Mouse (Mus musculus) adrenal gland, adult (tissue): ENCODE results near the gene Rinl.

ENCODE experiments used
- DNase-seq, 2 experiments: peaks; one replicate each; pipeline ENCODE4 v3.0.0; 2022 to 2023; ENCODE audit warnings: low spot score in 1 of 2; ENCODE audit not compliant: inconsistent age in 2 of 2

Gene Rinl

DNA sequence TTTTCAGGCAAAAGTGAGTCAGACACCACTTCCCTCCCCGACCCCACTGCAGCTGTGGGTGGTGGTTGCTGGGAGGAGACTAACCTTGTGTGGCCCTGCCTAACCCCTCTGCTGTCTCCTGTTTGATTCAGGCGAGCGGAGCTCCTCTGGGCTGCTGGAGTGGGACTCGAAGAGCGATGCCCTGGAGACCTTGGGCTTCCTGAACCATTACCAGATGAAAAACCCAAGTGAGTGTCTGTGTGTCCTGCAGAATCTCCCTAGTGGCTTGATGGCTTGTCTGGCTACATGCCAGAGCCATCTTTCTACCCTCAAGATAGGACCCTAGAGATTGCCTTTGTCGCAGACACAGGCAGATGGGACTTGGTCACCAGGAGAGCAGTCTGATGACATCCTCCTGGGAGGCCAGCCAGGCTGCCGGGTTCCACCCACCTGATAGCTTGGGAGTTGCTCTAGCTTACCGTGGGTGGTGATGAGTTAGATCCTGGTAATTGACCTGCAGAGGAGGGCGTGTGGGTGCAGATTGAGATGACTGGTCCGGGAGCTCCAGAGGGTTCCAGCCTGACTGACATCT lies 32.6 kb downstream of the Rinl start:
- DNase-seq = peak; percentile 76 to 83

DNA sequence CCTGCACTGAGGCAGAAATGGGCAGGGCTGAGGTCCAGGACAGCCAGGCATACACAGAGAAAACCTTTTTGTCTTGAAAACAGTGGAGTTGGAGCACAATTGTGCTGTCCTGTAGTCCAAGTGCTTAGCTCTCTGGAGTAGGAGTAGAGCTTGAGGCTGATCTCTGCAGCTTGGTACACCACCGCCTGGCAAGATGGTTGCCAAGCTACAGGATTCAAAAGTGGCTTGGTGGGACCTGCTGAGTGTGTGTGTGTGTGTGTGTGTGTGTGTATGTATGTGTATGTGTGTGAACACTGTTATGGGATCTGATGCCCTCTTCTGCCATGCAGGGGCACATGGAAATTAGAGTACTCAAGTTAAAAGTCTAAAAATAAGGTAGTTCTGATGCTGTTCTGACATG lies 33.8 kb downstream of the Rinl start:
- DNase-seq = peak in 1 of 2 experiments; percentile 45

DNA sequence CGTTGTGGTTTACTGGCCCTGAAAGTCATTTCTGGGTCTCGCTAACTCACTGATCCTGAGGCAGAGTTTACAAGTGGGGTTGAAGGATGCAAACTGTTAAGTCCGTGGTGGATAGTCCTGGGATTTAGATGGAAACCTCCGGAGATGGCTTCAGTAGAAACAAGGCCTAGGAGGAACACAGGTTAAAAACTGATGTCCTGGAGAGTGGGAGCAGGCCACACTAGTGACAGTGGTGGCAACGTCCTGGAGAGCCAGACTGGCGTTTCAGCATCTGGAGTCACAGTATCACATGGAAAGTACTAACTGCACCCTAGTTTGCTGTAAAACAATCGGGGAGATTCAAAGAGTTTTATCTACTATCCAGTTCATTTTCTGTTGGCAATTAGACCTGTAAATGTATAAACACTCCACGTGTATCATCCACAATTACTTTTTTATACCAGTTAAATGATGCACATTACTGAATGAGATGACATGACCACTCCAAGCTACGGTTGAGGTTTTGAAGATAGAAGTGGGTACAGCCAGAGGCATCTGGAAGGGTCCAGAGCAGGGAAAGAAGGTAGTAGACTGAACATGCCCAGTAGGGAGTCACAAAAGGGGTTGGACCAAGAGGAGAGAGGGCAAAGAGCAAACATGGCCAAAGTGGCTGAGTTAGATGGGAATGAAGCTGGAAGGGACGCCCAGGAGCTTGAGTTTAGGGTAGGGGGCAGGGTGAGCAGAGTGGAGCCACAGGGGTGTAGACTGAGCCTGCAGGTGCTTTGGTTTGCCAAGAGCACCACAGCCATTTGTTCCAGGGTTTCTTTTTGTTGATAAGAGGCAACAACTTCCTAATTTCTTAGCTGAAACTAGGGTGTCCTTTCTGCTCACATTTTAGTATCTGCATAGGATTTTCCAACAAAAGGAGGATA lies 34.5 kb downstream of the Rinl start:
- DNase-seq = peak in 1 of 2 experiments; percentile 57

DNA sequence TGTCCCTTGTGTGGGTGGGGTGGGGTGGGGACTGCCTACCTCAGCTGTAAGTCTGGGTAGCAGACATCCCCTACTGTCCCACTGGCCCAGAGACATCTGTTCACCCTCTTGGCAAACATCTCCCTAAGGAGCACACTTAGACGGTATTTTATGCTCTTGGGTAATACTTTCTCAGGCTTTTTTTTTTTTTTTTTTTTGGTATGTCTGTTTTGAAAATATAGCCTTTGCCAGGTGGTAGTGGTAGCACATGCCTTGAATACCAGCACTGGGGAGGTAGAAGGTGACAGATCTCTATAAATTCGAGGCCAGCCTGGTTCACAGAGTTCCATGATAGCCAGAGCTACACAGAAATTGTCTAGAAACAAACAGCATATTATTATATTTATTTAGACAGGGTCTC lies 35.2 kb downstream of the Rinl start:
- no peak for DNase-seq

DNA sequence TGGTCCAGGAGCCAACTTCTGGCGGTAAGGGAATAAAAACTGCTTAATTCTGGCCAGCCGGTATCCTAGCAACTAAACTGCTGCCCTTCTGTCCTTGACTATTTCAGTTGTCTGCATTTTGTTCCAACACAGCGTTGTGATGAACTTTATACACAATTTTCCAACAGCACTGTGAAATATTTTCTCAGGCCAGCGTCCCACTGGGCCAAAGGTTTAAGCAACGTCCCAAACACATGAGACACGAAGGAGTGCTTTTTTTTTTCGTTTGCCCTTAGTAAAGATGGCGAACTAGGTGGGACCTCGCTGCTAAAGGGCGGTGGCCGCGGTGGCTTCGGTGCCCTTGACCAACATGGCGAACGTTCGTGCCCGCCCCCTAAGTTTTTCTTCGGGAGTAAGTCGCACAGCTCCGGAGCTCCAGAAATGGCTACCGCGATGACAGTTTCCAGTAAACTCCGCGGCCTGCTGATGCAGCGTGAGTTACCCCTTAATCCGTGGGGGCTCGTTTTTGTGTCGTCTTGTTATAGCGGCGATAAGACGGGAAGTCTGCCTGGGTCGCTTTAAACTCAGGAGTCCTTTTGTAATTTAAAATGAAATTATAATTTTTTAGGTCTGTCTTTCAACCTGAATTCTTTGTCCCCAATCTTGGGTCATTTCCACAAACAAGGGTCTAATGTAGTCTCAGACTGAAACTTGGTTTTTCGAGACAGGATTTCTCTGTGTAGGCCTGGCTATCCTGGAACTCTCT lies 36.3 kb downstream of the Rinl start, which contains the start of gene Ech1:
Gene Ech1, plus strand, starts transcription at position 277 of the 745 bp plus-strand sequence.
- DNase-seq = peak; percentile 94 to 98

DNA sequence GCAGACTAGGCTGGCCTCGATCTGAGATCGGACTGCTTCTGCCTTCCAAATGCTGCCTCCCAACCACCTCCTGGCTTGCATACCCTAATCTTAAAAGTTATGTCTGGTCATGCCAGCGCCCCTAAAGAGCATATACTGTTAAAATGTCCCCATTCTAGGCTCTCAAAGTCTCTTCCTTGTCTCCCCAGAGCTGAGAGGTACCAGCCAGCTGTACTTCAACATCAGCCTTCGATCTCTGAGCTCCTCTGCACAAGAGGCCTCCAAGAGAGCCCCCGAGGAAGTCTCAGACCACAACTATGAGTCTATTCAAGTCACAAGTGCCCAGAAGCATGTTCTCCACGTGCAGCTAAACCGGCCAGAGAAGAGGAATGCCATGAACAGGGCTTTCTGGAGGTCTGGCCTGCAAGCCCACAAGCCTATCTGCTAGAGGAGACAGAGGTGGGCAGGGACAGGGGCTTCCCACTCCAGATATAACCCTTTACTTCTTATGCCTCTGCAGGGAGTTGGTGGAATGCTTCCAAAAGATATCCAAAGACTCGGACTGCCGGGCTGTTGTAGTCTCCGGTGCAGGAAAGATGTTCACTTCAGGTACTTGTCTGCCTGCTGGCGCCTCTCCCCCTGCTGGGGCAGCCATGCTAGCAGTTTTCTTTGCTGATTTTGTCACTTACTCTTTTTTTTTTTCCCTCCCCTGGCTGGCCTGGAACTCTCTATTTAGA lies 37.1 kb downstream of the Rinl start:
- DNase-seq = peak; percentile 55 to 88

DNA sequence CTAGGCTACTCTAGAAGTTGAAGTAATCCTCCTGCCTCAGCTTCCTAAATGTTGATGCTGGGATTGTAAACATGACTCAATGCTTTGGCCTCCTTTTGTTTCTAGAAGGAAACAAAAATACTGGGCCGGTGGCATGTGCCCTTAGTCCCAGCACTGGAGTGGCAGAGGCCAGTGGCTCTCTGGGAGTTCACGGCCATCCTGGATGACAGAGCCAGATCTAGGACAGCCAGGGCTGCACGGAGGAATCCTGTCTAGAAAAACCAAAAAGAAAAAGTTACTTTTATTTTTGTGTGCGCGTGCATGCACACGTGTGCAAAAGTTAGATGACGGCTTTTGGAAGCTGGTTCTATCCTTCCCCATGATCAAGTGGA lies 37.6 kb downstream of the Rinl start:
- peak in 1 of 2 experiments; percentile 43 for DNase-seq

DNA sequence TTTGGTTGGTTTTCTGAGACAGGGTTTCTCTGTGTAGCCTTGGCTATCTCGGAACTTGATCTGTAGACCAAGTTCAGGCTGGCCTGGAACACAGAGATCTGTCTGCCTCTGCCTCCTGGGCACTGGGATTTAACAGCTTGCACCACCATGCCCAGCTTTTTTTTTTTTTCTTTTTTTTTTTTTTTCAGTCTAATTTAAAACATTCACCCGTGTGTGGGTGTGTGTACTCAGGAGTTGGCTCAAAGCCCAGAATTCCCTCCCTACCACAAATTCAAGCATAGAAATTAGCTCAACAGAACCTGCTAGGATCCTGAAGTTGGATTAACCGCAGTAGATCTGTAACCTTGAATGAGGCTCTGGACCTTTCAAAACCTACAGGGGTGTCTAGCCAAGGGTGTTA lies 38.6 kb downstream of the Rinl start:
- peak; percentile 60 to 77 for DNase-seq

DNA sequence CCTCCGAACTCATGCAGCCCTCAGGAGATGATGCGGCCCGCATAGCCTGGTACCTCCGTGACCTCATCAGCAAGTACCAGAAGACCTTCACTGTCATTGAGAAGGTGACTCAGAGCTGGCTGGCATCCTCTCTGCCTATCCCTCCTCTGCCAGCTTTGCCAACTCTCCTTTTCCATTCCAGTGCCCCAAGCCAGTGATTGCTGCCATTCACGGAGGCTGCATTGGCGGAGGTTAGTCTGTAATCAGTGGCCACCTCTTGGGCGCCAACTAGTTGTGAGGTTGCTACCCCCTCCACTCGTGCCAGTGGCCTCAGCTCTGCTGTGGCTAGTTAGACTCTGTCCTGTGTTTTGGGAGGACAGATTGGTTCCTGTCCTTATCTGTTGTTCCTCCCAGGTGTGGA lies 41.1 kb downstream of the Rinl start:
- peak; percentile 86 to 92 for DNase-seq

DNA sequence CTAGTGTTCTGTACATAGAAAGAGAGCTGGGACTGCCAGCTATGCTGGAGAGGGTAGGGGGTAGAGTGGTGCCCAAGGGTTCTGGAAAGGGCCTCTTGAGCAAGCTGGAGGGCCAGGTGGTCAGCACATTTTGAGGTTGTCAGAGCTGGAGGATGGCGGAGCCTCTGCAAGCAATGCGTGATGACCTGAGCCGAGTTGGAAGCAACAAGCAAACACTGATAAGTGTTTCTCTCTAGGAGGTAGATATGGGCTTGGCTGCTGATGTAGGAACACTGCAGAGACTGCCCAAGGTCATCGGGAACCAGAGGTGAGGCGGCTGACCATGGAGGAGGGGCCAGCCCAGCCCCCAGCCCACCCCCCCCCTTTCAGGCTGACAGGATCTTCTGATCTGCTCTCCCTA lies 42.2 kb downstream of the Rinl start:
- peak in 1 of 2 experiments; percentile 28 for DNase-seq

DNA sequence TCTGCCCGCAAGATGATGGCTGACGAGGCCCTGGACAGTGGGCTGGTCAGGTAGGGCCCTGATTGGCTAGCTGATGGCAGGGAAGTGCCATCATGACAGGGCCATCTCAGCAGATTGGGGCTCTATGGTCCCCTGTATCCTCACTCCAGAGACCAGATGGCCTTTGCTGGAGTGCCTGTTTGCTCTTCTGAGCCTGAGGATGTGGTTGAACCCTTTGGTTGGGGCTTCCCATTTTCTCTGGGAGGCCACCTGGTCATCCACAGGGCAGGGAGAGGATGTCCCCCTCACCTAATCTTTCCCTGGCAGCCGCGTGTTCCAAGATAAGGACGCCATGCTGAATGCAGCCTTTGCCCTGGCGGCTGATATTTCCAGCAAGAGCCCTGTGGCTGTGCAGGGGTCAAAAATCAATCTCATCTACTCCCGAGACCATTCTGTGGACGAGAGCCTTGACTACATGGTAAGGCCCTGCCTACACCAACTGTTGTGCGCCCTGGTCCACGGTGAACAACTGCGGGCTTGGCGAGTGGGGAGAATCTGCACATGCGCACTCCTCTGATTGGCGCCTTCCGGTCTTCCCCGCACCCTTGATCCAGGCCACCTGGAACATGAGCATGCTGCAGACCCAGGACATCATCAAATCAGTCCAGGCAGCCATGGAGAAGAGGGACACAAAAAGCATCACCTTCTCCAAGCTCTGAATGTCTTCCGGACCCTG lies 42.8 kb downstream of the Rinl start:
- DNase-seq = no peak

DNA sequence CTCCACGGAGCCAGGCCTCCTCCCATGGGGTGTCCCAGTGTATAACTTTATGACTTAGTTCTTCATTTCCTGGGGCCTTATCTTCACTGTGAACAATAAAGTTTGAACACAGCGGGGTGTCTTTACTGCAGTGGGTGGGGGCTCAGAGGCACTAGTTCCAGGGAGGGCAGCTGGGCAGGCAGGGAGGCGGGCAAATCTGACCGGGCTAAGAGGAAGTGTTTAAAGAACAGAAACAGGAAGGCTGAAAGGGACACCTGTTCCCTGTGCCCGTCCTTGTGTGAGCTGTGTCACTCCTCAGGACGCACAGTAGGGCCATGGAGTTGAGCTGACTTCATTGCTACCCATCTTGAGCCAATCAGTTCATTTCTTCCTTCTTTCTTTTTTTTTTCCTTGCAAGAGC lies 43.4 kb downstream of the Rinl start:
- DNase-seq = no peak

DNA sequence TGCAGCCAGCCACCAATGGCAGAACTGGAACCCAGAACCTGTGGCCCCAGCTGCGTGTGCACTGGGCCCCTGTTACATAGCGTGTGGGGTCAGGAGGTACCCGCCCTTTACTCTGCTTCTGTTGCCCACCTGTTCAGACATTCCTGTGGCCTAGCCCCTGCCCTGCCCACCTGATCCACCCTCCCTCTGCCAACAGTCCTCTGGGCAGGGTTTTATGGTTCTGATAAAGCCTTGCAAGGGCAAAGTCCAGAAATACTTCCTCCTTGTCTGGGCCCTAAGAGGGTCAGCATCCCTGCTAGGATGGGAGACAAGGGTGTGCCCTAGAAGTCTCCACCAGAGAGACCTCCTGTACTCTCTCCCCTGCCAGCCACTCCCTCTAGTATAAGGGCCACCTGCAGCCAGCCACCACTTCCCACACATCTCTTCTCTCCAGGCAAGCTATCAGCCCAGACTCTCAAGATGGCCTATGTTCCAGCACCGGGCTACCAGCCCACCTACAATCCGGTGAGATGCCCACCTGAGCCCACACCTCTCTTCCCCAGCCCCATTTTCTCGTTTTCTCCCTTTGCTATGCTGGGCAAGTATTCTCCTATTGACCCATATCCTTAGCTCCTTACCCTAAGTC lies 45.1 kb downstream of the Rinl start, which contains the start of gene Lgals4:
Gene Lgals4, plus strand, starts transcription at position 132 of the 625 bp plus-strand sequence.
- no peak for DNase-seq

DNA sequence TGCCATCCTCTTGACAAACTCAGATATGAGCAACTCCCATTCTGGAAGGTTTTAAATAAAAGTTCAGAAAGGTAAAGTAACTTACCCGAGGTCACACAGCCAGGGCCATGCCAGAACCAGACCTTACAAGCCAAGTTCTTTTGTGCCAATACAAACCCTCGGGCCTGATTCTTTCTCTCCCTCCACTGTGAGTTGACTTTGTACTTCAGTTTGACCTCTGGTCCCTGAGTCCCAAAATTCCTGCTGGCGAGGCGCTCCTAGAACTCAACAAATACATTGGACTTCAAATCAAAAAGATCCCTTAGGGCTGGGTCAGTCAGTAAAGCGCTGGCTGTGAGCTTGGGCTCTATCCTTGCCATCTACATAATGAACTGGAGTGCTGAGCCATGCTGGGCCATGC lies 48.2 kb downstream of the Rinl start:
- DNase-seq = peak in 1 of 2 experiments; percentile 34

DNA sequence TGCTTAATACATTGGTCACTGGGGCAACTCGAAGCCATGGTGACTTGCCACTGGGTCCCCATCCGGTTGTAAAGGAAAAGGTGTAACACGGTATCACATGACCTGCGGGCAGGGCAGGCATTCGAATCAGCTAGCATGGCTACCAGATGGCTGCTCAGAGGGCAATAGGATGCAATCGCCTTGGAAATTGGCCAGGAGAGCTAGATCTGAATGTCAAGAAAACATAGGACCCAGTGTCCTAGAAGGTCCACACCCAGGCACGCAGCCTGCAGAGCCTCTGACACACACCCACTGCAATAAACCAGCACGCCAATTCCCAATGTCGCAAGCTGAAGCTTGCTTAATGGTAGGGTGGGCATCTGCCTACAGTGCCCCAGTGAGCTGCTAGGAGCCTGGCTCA lies 49.6 kb downstream of the Rinl start:
- DNase-seq = peak in 1 of 2 experiments; percentile 47

DNA sequence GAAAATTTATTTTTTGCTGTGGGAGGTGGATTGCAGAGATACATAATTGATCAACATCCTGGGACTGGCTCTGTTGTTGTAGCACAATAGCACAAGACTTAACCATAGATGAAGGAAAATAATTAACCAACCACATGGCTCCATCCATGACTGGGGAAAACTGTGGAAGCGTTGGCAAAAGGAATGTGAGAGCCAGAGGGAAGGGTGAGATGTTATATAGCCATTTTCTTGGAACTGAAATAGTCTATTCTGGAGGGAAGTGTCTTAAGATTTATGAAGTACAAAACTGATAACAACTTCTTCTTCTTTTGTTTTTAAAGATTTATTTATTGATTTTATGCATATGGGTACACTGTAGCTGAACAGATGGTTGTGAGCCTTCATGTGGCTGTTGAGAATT lies 58.5 kb downstream of the Rinl start:
- no peak for DNase-seq
